Mouse (Mus musculus): Measurements from ENCODE around the gene Greb1. TPM values are rescaled to one million over a fixed set of nuclear protein-coding genes. Genes with fewer than 3 reads are reported as not detected.

Greb1 gene
- polyA plus RNA-seq, 2 experiments: 1.1 to 3.2 TPM

DNA sequence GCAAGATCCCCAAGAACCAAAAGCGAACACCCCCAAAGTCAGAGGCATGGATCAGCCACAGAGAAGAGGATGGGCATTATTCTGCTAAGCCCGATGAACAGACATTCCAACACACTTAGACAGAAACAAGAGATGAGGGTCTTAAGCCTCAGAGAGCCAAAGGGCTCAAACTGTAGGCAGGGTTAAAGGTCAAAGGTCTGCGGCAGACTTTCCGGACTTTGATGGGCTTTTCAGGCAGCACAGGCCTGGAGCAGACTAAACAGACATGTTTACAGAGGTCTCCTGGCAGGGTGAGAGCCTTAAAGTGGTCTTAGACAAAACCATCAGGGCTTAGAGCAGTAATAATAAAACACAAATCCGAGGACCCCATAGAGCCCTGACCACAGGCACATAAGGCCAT lies 63.4 kb downstream of the Greb1 start:
- H3K27ac ChIP-seq (replicated peaks; ENCODE audit: low read depth, low read length): no peak overlapping the region
- ATAC-seq (ENCODE audit: low FRiP score, low read depth): no peak
- H3K9me3 ChIP-seq (ENCODE audit: control insufficient read depth, low read length): no peaks in the 10 kb centered on the region
- no peaks in the 10 kb centered on the region for H3K36me3 ChIP-seq (ENCODE audit: control insufficient read depth, insufficient read depth, low read length)
- H3K27me3 ChIP-seq (ENCODE audit: control insufficient read depth, insufficient read depth, low read length): no peaks in the 10 kb centered on the region
- no peak overlapping the region for H3K4me2 ChIP-seq (replicated peaks; ENCODE audit: low read depth, low read length, severe bottlenecking)
- no peak for TF ChIP-seq POLR2A (IDR thresholded peaks at IDR 0.05; ENCODE audit: borderline replicate concordance, extremely low read depth, insufficient read depth, insufficient read length)
- no peak overlapping the region for H3K9ac ChIP-seq (ENCODE audit: low read depth, low read length, severe bottlenecking)
- WGBS: 42% methylated on average over 5 of the region's 5 CpGs
- H3K4me3 ChIP-seq (replicated peaks; ENCODE audit: low read length): no peak overlapping the region
- no peak for DNase-seq (ENCODE audit: low spot score)
- peaks cover 6% of the 10 kb centered on the region; the same call in 1 of the 2 replicates for H3K4me1 ChIP-seq (ENCODE audit: control insufficient read depth, insufficient read depth, low read length)

DNA sequence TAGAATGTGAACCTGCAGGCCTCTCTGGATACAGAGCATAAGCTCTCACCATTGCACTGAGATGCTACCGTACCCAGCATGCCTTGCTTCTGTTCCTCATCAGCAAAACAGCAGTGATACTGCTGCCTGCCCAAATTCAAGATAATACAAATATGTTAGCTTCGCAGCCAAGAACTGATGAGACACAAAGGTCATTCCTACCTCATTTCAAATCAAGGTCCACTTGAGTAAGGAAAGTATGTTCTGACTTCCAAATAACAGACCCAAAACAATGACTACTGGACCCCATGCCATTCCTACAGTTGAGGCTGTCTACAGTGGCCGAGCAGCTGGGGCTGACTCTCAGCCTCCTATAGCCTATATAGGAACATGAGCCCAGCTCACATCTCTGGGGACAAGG lies 66.0 kb downstream of the Greb1 start:
- no peak overlapping the region for H3K4me3 ChIP-seq (replicated peaks; ENCODE audit: low read length)
- H3K27me3 ChIP-seq (ENCODE audit: control insufficient read depth, insufficient read depth, low read length): no peaks in the 10 kb centered on the region
- peaks cover 8% of the 10 kb centered on the region for H3K4me1 ChIP-seq (ENCODE audit: control insufficient read depth, insufficient read depth, low read length)
- no peak overlapping the region for H3K27ac ChIP-seq (replicated peaks; ENCODE audit: low read depth, low read length)
- TF ChIP-seq POLR2A (IDR thresholded peaks at IDR 0.05; ENCODE audit: borderline replicate concordance, extremely low read depth, insufficient read depth, insufficient read length): no peak
- 84% methylated on average over 3 of the region's 3 CpGs for WGBS
- no peak overlapping the region for H3K4me2 ChIP-seq (replicated peaks; ENCODE audit: low read depth, low read length, severe bottlenecking)
- DNase-seq (ENCODE audit: low spot score): no peak
- no peak overlapping the region for H3K9ac ChIP-seq (ENCODE audit: low read depth, low read length, severe bottlenecking)
- no peak for ATAC-seq (ENCODE audit: low FRiP score, low read depth)
- H3K36me3 ChIP-seq (ENCODE audit: control insufficient read depth, insufficient read depth, low read length): no peaks in the 10 kb centered on the region
- H3K9me3 ChIP-seq (ENCODE audit: control insufficient read depth, low read length): no peaks in the 10 kb centered on the region

DNA sequence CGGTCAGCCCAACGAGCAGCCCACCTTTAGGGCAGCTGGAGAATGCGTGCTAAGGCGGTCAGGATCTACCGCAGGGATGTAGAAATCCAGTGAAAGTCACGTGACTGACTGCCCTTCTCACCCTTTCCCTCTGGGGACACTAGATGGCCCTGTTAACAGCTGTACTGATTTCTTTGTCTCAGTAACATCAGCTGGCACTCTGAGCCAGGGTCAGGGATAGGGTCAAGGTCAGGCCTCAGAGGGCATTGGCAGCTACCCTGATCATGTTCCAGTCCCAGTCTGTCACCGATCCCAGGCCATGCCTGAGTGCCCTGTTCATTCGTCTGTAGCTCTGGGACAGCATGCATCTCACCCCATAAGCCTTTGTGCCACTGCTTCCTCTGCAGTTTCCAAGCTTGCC lies 66.7 kb downstream of the Greb1 start:
- ATAC-seq (ENCODE audit: low FRiP score, low read depth) (no peak), DNase-seq (ENCODE audit: low spot score) (no peak)
- Histone ChIP-seq H3K4me1 (ENCODE audit: control insufficient read depth, insufficient read depth, low read length) (peaks cover 6% of the 10 kb centered on the region), H3K9ac (ENCODE audit: low read depth, low read length, severe bottlenecking) (no peak overlapping the region), H3K27me3 (ENCODE audit: control insufficient read depth, insufficient read depth, low read length) (no peaks in the 10 kb centered on the region), H3K9me3 (ENCODE audit: control insufficient read depth, low read length) (no peaks in the 10 kb centered on the region), H3K4me3 (replicated peaks; ENCODE audit: low read length) (no peak overlapping the region), H3K27ac (replicated peaks; ENCODE audit: low read depth, low read length) (no peak overlapping the region), H3K36me3 (ENCODE audit: control insufficient read depth, insufficient read depth, low read length) (no peaks in the 10 kb centered on the region), H3K4me2 (replicated peaks; ENCODE audit: low read depth, low read length, severe bottlenecking) (no peak overlapping the region)
- no peak for TF ChIP-seq POLR2A (IDR thresholded peaks at IDR 0.05; ENCODE audit: borderline replicate concordance, extremely low read depth, insufficient read depth, insufficient read length)
- 56% methylated on average over 8 of the region's 8 CpGs for WGBS

DNA sequence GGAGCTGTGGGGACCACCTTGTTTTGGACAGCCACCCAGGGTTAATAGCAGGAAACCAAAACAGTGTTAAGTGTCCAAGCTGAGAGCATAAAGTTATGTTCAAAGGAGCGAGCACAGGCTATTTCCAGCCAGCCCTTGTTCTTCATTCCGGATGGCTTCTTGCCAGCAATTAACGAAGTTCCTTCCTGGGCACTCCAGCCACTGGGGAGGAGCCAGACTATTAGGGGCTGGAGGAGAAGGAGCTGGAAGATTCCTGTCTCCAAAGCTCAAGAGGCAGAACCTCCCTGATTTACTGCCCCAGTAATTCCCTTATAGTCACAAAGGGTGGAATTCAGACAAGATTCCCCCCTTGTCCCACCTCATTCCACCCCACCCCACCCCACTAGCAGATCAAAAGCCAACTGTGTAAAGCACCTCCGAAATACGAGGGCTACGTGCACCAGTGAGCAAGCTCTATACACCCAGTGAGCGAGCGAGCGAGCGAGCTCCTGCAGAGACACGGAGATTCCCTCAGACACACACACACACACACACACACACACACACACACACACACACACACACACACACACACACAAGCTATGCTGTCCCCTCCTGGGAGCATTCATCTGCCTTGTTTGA lies 69.5 kb downstream of the Greb1 start:
- Histone ChIP-seq H3K4me2 (replicated peaks; ENCODE audit: low read depth, low read length, severe bottlenecking) (peak overlapping the region; percentile 25), H3K9ac (ENCODE audit: low read depth, low read length, severe bottlenecking) (no peak overlapping the region), H3K27ac (replicated peaks; ENCODE audit: low read depth, low read length) (no peak overlapping the region), H3K36me3 (ENCODE audit: control insufficient read depth, insufficient read depth, low read length) (no peaks in the 10 kb centered on the region), H3K4me1 (ENCODE audit: control insufficient read depth, insufficient read depth, low read length) (peaks cover 6% of the 10 kb centered on the region), H3K27me3 (ENCODE audit: control insufficient read depth, insufficient read depth, low read length) (no peaks in the 10 kb centered on the region), H3K4me3 (replicated peaks; ENCODE audit: low read length) (no peak overlapping the region), H3K9me3 (ENCODE audit: control insufficient read depth, low read length) (no peaks in the 10 kb centered on the region)
- TF ChIP-seq POLR2A (IDR thresholded peaks at IDR 0.05; ENCODE audit: borderline replicate concordance, extremely low read depth, insufficient read depth, insufficient read length): no peak
- peak; percentile 40 for DNase-seq (ENCODE audit: low spot score)
- ATAC-seq (ENCODE audit: low FRiP score, low read depth): no peak
- WGBS: 18% methylated on average over 11 of the region's 11 CpGs

DNA sequence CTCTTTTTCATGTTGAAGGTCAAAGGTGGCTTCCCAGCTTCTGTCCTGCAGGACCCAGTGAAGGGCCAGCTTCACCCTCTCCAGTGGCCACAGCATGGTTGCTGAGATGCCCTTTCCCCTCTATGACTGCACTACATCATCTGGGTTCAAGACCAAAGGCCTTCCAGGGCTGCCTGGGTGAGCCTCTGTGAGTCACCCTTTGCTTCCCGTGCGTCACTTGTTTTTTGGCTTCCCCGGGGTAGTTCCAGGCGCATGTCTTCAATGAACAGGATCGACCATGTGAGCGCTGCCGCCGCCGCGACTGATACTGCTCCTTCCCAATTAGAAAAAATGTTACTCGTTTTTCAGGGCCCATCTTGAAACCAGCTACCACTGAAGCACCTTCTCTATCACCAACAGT lies 70.5 kb downstream of the Greb1 start:
- H3K27me3 ChIP-seq (ENCODE audit: control insufficient read depth, insufficient read depth, low read length): no peaks in the 10 kb centered on the region
- H3K36me3 ChIP-seq (ENCODE audit: control insufficient read depth, insufficient read depth, low read length): no peaks in the 10 kb centered on the region
- no peak overlapping the region for H3K4me3 ChIP-seq (replicated peaks; ENCODE audit: low read length)
- DNase-seq (ENCODE audit: low spot score) (no peak), ATAC-seq (ENCODE audit: low FRiP score, low read depth) (no peak)
- H3K9ac ChIP-seq (ENCODE audit: low read depth, low read length, severe bottlenecking): no peak overlapping the region
- no peaks in the 10 kb centered on the region for H3K9me3 ChIP-seq (ENCODE audit: control insufficient read depth, low read length)
- H3K4me2 ChIP-seq (replicated peaks; ENCODE audit: low read depth, low read length, severe bottlenecking): no peak overlapping the region
- WGBS: 84% methylated on average over 11 of the region's 11 CpGs
- TF ChIP-seq POLR2A (IDR thresholded peaks at IDR 0.05; ENCODE audit: borderline replicate concordance, extremely low read depth, insufficient read depth, insufficient read length): no peak
- peaks cover 6% of the 10 kb centered on the region for H3K4me1 ChIP-seq (ENCODE audit: control insufficient read depth, insufficient read depth, low read length)
- no peak overlapping the region for H3K27ac ChIP-seq (replicated peaks; ENCODE audit: low read depth, low read length)

DNA sequence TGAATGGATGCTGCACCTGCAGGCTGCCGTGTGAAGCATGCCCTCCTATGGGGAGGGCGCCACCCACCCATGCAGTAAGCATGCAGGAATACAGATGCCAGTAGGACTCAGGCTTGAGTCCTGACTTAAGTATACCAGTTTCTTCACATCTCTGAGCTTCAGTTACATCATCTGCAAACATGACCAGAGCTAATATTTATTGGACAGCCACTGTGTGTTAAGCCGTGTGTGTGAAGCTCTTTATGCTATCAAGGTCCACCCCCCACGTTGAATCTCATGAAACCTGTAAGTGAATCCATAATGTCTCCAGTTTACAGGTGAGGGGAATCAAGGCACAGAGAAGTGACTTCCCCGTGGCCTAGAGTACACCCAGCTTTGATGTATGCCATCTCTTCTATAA lies 72.5 kb downstream of the Greb1 start:
- ATAC-seq (ENCODE audit: low FRiP score, low read depth) (no peak), DNase-seq (ENCODE audit: low spot score) (no peak)
- no peak overlapping the region for H3K9ac ChIP-seq (ENCODE audit: low read depth, low read length, severe bottlenecking)
- no peak for TF ChIP-seq POLR2A (IDR thresholded peaks at IDR 0.05; ENCODE audit: borderline replicate concordance, extremely low read depth, insufficient read depth, insufficient read length)
- H3K4me2 ChIP-seq (replicated peaks; ENCODE audit: low read depth, low read length, severe bottlenecking): no peak overlapping the region
- WGBS: 77% methylated on average over 5 of the region's 5 CpGs
- no peaks in the 10 kb centered on the region for H3K9me3 ChIP-seq (ENCODE audit: control insufficient read depth, low read length)
- H3K4me1 ChIP-seq (ENCODE audit: control insufficient read depth, insufficient read depth, low read length): peaks cover 6% of the 10 kb centered on the region
- H3K27me3 ChIP-seq (ENCODE audit: control insufficient read depth, insufficient read depth, low read length): no peaks in the 10 kb centered on the region
- H3K27ac ChIP-seq (replicated peaks; ENCODE audit: low read depth, low read length): no peak overlapping the region
- no peaks in the 10 kb centered on the region for H3K36me3 ChIP-seq (ENCODE audit: control insufficient read depth, insufficient read depth, low read length)
- no peak overlapping the region for H3K4me3 ChIP-seq (replicated peaks; ENCODE audit: low read length)

All from limb, embryonic 14.5 days (tissue).